Mouse (Mus musculus) lung, postnatal 14 days (tissue): ENCODE results near the gene Golga2.

ENCODE experiments used
- DNase-seq: peaks from one replicate; pipeline ENCODE4 v3.0.0; 2021

Golga2 gene

DNA sequence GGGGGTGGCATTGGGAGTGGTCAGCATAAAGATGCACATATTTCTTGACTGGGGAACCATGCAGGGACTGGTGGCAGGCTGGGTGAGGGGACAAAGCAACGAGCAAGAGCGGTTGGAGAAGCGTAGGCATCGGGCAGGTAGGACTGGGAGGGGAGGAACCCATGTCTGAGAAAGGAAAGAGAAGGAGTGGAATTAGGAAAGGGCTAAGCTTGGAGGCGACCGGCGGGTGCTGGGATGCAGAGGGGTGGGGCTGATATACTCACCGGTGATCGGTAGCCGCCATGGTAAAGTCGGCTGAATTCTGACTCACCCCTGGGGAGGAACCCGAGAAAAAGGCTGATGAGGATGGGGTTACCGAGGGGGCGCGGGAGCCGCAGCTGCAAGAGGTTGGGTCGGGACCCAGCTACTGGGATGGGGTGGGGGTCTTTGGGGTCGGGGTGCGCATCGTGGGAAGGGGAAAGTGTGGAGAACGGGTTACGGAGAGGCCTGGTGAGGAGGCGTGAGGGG is at the start of gene Golga2:
Gene Golga2 (plus strand): TSS at position 51 of the 507 bp plus-strand sequence.
- no peak for DNase-seq

DNA sequence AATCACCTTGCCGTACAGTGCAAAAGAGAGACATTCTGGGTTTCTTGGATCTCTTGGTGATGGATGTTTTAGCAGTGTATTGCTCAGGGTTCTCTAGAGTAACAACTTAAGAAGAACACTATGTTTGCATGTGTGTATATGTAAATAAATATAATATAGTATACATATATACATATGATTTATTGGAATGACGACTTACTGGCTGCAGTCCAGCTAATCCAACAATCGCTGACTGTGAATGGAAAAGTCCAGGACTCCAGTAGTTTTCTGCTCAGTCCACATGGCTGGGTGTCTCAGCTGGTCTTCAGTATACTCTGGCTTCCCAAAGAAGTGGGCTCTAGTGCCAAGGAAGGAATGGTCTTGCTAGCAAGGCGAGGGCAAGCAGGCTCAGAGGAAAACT is 49.6 kb upstream of the Golga2 start:
- DNase-seq, result no peak

DNA sequence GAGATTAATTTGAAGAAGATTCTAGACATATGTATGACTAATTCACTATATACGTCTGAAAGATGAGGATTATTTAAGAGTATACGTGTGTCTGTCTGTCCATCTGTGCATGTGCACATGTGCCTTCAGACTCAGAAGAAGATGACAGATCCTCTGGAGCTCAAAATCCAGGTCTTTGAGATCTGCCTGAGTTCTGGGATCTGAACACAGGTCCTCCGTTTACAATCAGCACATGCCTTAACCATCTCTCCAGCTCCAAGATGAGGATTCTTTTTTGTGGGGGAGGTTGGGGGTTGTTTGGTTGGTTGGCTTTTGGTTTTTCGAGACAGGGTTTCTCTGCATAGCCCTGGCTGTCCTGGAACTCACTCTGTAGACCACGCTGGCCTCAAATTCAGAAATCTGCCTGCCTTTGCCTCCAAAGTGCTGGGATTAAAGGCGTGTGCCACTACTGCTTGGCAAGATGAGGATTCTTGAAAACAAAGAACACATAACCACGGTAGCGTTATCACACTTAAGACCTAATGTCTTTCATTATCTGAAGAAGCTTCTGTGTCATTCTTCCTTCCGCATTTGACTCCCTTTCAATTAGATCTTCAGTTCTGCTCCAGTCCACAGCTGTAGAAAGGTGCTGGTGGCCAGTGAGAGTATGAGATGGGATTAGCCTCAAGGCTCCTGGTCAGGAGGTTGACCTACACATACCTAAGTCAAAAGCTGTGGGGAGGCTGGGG is 48.3 kb upstream of the Golga2 start:
- DNase-seq, result no peak

DNA sequence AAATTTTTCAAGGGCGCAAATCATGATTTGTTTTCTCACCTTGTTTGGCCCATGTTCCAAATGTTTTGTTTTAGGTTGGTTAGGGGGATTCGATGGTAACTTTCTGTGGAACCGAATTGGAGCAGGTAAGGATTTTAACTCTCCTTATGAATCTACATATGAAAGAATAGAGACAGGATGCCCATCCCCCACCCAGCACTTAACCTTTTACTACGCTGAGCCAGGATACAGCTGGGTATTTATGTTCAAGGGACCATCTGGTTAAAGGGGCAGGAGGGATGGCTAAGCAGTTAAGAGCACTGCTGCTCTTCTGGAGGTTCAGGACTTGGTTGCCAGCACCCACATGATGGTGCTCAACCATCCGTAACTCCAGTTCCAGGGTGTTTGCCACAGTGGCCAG is 46.6 kb upstream of the Golga2 start:
- no peak for DNase-seq

DNA sequence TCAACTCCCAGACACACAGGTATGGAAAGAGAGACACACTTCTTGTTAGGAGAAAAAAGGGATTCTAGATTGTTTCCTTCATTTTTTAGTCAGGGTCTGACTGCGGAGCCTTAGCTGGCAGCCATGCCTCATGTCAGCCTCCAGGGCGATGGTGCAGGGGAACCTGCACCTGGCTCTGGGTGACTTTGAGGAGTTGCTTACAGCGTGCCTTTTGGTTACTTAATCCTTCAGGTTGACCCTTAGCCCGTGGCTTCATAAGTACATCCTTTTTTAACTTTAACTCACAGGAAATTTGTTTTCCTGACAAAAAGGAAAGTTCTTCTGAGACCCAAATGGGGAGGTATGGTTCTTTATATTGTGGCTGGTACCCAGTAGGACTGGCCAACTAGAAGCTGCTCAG is 44.2 kb upstream of the Golga2 start:
- no peak for DNase-seq

DNA sequence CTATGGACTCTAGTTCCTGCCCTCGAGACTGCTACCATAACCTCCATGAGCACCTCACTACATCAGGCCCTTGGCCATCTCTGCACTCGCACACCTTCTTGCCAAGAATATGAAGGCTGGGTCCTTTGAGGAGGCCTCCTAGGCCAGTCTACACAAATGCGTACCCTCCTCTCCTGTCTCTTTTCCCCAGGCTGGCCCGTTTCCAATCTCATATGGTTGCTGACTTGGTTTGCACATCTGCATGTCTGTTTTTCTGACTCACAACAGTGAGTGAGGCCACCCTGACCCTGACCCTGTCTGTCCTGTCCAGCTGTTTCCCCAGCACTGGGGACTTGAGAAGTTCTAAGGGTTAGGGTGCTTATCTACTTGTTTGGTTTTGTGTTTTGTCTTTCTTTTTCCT is 40.4 kb upstream of the Golga2 start:
- DNase-seq, result no peak

DNA sequence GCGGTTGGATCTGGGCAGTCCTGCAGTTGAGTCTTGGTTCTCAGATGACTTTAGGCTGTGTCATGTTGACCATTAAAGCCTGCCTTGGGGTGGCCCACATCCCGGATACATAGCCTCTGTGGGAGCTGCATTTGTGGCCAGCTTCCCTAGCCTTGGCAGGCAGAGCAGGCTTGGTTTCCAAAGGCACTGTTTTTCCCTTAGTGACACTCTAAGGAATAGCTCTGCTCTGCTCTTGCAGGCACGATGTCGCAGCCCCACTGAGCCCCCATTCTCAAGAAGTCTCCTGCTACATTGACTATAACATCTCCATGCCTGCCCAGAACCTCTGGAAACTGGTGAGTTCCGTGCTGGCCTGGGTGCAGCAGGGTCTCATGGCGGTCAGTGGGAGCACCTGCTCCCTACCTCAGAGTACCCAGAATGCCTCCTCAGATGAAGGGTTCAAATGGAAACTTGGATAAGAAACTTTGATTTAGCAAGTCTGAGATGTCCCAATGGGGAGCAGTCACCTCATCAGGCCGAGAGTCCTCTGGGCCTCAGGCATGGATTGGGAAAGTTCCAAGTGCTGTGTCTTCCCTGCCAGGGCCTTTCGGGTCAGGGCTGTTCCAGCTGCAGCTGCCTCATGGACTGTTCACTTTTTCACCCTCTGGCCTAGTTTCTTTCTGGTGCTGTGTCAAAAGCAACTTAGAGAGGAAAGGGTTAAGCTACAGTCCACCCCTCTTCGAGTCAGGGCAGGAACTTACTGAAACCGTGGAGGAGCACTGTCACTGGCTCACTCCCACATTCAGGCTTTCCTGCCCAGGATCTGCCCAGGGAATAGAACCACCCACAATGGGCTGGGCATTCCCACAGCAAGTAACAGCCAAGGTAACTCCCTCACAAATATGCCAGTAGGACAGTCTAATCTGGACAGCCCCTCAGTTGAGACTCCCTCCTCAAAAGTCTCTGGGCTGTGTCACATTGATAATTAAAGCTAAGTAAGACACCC is 38.5 kb upstream of the Golga2 start:
- peak; percentile 52 for DNase-seq

DNA sequence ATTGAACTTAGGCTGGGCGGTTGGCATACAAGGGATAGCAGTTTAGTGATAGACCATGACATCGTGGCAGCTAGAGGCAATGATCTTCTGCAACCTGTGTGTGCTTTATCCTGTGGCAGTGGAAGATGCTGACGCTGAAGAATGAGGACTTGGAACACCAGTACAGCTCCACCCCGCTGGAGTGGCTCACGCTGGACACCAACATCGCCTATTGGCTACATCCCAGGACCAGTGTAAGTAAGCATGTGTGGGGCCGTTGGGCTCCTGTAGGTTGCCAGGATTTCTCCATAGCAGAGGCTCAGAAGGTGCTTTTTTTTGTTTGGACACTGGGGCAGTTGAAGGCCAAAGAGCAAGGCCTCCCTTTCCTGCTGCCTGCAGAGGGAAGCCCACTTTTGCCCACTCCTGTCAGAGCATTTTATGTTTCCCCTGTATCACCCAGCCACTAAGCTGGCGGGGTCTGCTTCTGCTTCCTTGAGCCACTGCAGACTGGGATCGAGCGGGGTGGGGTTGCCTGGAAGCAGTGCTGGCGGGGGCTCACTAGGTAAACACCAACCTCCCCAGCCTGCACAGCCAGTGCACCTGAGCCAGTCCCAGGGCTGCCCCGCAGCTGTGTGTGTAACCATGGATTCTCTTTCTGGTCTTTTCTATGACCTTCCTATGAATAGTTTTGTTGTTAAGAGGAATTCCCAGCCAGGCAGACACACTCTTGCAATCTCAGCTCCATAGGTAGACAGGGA is 35.2 kb upstream of the Golga2 start:
- peak; percentile 35 for DNase-seq

DNA sequence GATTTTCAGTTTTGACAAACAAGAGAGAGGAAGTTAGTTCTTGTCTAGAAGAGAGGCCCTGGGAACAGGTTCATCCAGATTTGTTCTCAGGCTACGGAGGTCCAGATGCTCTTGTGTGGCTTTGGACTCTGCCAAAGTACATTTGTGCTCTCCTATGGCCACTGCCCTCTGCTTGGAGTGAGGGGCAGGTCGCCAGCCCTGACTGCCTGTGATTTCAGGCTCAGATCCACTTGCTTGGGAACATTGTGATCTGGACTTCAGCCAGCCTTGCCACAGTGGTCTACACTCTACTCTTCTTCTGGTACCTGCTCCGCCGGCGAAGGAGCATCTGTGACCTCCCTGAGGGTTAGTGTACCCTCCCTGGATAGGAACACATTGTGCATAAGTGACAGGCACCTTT is 34.5 kb upstream of the Golga2 start:
- no peak for DNase-seq

DNA sequence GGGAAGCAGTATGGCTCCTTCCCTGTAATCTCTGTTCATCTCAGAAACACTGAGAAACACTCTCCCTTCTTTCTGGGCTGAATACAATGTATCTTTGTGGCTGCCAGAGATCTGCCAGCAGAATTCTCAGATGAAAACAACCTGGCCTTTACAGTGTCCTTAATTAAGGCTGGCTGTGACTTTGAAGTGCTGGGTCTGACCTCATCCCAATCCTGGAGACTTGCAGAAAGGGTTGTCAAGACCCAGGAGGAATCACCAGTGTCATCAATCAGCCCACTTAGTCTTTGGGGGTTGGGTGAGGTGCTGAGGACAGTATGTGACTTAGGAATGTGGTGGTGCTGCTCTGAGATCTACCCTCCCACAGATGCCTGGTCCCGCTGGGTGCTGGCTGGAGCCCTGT is 33.8 kb upstream of the Golga2 start:
- peak; percentile 32 for DNase-seq

DNA sequence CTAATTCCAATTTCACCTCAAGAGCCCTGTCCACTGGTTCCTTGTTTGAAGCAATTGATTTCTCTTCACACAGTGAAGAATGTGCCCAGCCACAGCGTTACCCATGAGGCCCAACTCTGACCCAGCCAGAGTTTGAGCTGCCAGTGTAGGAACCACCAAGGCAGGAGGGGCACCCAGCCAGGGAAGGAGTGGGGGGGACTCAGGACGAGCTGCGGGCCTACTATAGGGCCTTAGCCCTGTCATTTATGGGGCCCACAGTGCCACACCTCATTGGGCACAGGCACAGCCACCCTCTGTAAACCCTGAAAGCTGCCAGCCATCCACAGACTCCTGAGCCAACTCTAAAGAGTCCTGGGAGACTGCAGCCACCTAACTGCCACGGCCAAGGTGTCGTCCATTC is 32.6 kb upstream of the Golga2 start:
- no peak for DNase-seq

DNA sequence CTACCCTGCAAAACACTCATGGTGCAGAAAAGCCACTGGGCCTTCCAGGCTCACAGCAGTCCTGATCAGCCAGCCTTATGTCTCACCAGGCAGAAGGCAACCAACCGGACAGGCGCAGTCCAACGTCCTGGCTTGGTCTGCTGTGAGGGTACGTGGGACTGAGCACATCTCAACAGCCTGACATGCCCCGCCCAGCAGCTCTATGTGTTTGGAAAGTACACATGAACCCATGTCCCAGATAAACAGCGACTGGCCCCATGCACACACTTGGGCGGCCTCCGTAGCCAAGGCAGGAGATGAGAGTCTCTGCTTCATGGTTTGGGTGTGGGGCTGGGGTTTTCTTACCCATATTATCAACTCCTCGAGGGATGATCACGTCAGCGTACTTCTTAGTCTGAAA is 30.9 kb upstream of the Golga2 start:
- no peak for DNase-seq

DNA sequence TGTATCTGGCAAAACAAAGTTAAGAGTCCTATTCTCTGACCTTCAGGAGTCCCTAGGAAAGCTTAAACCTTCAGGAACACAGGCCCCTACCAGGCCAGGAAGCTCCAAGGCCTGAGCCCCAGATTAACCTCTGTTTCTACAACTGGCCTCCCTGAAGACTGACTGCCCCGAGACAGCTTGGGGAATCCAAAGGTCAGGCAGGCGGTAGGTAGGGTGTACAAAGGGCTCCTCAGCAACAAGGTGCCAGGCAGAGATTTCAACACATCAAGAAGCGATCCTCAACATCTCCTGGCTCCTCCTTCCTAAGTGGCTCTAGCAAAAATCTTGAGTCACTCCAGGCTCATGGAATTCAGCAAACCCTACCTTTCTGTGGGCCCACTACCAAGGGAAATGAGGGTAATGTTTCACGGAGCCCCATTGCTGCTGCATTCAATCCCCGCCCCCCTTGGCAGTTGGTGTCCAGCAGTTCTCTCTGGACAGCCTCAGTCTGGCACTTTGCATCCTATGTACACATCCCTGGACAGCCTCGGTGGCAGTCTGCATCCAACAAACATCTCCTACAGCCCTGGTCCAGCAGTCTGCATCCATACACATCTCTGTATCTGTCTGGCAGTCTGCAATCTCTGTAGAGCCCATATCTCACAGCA is 28.2 kb upstream of the Golga2 start:
- DNase-seq, result no peak

DNA sequence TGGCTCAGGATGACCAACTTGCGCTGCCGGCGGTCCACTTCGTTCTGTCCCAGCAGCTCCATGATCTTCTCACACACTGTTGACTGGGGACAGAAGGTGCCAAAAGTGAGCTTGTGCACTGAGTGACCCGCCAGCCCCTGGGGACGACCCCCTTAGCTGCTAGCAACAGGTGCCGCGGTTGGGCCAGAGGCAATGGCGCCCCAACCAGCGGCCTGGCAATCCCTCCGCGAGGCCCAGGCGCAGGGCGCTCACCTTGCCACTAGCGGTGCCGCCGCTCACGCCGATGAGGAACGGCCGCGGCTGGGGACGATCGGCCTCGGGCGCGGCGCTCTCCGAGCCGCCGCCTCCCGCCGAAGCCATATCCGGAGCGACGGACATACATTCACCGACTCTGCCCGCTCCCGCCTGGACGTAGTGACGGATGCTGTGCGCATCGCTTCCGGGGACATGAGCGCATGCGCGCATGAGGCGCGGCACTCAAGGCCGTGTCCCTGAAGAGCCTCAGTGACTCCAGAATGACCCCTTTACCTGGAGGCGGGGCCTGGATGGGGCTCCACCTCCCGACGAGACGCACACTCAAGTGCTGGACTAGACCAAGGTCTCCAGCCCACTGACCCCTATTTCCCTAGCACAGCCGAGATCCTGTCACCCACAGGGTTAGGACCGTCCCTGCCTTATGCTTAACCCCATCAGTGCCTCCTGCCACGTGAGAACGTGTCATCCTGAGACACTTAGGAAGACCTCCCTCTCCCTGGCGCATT is 27.3 kb upstream of the Golga2 start, which contains the start of gene Uck1:
Gene Uck1 (minus strand): TSS at position 503 of the 761 bp plus-strand sequence.
- peak; percentile 88 for DNase-seq

DNA sequence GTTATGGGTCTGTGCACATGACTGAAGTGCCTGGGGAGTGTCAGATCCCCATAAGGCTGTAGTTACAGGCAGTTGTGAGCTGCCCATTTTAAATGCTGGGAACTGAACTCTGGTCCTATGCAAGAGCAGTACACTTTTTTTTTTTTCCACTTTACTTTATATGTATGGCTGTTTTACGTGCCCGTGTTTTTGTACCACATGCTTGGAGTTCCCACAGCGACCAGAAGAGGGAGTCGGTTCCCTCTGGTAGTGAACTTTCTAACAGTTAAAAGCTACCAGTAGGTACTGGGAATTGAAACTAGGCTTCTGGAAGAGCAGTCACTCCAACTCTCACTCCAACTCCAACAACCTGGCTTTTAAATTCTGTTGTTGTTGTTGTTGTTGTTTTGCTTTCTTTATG is 26.5 kb upstream of the Golga2 start:
- DNase-seq, result peak; percentile 65

DNA sequence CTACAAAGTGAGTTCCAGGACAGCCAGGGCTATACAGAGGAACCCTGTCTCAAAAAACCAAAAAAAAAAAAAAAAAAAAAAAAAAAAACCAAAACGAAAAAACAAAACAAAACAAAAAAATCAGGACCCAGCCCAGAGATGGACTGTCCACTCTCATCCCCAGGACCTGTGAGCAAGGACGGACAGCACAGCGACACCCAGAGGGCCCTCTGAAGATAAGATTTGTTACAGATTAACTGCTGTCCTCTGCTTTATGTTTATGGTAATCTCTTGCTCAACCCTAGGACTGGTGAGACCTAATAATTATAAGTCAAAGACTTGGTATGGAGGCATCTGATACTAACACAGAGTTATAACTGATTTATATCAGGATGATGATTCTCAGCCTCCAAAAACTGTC is 11.4 kb upstream of the Golga2 start:
- no peak for DNase-seq

DNA sequence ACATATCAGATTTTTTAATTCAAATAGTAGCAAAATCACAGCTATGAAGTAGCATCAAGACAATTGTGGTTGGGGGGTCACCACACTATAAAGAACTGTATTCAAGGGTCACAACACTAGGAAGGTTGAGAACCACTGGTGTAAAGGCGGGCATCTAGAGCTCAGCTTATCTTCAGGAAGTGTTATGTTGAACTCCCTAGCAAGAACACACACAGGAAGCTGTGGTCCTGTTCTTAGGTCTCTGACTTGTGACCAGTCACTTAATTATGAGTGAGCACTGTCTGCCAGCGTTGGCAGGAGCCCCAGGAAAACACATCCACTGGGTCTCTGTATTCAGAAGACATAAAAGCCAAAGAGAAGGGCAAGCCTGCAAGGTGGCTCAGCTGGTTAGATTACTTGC is 4.9 kb upstream of the Golga2 start:
- no peak for DNase-seq

DNA sequence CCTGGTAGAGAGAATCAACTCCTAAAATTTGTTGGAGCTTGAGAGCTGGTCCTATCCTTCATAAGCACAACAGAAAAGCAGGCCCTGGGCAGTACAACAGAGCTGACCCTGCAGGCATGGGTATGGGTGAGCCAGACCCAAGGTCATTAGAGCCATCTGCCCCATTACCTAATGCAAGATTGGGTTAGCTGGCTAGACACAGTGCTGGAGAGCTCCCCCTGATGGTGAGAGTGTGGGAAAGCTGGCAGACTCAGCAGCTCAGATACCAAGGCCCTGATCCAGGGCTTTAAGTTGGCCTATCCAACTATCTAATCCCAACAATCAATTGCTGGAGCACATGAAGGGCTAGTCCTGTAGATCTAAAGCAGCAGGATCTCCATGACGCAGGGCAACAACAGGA is 4.5 kb upstream of the Golga2 start:
- peak; percentile 73 for DNase-seq

DNA sequence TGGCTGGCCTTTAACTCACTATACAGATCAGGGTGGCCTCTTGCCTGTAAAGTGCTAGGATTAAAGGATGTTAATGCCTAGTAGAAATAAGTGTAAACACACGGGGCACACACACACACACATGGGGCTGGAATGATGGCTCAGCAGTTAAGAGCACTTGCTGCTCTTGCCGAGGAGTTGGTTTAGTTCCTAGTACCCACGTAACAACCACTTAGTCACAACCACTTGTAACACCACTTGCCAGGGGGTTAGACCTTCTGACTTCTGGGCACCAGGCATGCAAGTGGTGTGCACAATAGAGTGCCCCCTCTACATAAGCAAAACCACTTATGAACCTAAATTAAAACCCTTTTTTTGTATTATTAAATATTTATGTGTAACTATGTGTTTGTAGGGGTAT is 3.2 kb upstream of the Golga2 start:
- DNase-seq, result no peak

DNA sequence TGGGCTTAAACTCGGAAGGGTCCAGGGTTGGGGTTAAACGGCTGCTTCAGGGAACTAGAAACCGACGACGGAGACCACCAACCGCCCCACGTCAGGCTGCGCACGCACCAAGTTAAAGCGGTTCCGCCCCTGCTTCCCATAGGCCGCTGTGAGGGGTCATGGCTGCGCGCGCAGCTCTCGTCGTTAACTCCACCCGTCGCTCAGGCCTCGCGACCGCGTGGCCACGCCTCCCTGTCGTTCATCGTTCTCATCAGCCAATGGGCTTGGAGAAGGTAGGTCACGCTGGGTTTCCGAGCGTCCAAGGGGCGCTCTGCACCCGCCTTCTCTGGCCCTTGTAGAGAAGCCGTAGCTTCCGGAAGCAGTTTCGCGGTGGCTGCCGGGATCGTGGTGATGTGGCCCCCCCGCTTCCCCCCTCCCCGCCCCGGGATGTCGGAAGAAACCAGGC is 761 bp downstream of the Golga2 start, which contains the start of gene Swi5:
Gene Swi5 (minus strand): TSS at position 153 of the 445 bp plus-strand sequence.
- DNase-seq, result peak; percentile 99

DNA sequence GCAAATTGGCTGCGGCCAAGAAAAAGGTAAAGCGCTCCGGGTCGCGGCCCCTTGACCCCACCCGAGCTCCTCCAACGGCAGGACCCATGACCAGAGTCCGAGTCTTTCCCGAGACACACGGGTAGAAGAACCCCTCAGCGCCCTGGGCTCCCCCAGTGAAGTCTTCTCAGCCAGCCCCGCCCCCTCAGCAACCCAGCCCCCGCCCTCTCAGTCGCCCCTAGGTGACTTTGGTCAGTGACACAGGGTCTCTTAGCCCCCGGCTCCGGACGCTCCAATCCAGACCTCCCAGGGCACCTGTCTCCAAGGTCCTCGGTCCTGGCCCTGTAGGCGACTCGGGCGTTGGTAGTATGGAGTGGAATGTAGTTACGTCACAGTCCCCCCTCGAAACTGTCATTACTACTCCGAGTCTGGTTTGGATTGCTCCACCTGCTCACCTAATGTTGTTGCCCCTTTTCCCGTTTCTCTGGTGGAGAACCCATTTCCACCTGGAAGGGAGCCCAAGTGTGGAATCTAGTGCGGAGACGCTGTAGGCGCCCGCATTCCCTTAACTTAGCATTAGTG is 1.3 kb downstream of the Golga2 start:
- DNase-seq, result peak; percentile 47
